ENCODE assay signal across 1 mouse cellular context in genomic region chr9:107547026-107547425, GRCm38 (mm10).
A peak's percentile ranks its signal among the peaks of the same experiment; 100 is the strongest.
TF ChIP-seq lines count a peak whose summit lies in the region.

Gene Zmynd10, plus strand, starts transcription at chr9:107547298.

TF ChIP-seq in CH12.LX, 34 proteins besides CTCF, POLR2A, EP300 and RAD21 (continued from another document):
- TF ChIP-seq ZC3H11A (IDR thresholded peaks at IDR 0.05; ENCODE audit: low read depth, low read length) (no peak), MEF2A (IDR thresholded peaks at IDR 0.05; ENCODE audit: borderline replicate concordance, low read depth, low read length) (no peak; the same call in 1 of the 2 replicates), JUND (conservative IDR thresholded peaks at IDR 0.05; ENCODE audit: low read depth, low read length) (no peak), NRF1 (IDR thresholded peaks at IDR 0.05; ENCODE audit: low read depth, low read length) (peak; percentile 81), ZMIZ1 (IDR thresholded peaks at IDR 0.05; ENCODE audit: low read depth, low read length) (no peak), ELF1 (IDR thresholded peaks at IDR 0.05; ENCODE audit: low read depth, low read length) (peak; percentile 26; the same call in 1 of the 2 replicates), USF1 (IDR thresholded peaks at IDR 0.05; ENCODE audit: low read depth, low read length) (no peak), IRF4 (IDR thresholded peaks at IDR 0.05; ENCODE audit: low read depth, low read length) (no peak), SMC3 (IDR thresholded peaks at IDR 0.05; ENCODE audit: low read depth, low read length) (no peak), POLR2AphosphoS2 (IDR thresholded peaks at IDR 0.05; ENCODE audit: low read depth, low read length) (no peak), ETS1 (conservative IDR thresholded peaks at IDR 0.05; ENCODE audit: low read depth, low read length) (peak; percentile 87), MAZ (IDR thresholded peaks at IDR 0.05; ENCODE audit: low read depth, low read length) (no peak), MAFK (IDR thresholded peaks at IDR 0.05; ENCODE audit: insufficient replicate concordance, low read length) (no peak), KAT2A (IDR thresholded peaks at IDR 0.05; ENCODE audit: insufficient replicate concordance, low read length) (no peak), RCOR1 (conservative IDR thresholded peaks at IDR 0.05; ENCODE audit: low read depth, low read length) (no peak), MAX (IDR thresholded peaks at IDR 0.05; ENCODE audit: low read length) (peak; percentile 36), JUN (IDR thresholded peaks at IDR 0.05; ENCODE audit: insufficient read depth, low read depth, low read length) (no peak), ZKSCAN1 (IDR thresholded peaks at IDR 0.05; ENCODE audit: borderline replicate concordance, low read depth, low read length) (no peak), HCFC1 (IDR thresholded peaks at IDR 0.05; ENCODE audit: low read depth, low read length) (peak; percentile 19; the same call in 1 of the 2 replicates), PAX5 (IDR thresholded peaks at IDR 0.05; ENCODE audit: low read length) (no peak), E2F4 (IDR thresholded peaks at IDR 0.05; ENCODE audit: insufficient replicate concordance, low read depth, low read length) (no peak)
